Mouse (Mus musculus) olfactory bulb, adult 2 months (tissue): ENCODE data around the gene Myo9a.

Experiments
- CTCF ChIP-seq: fragments of 200-500 bp; IDR thresholded peaks from 2 replicates; pipeline ENCODE4 v1.5.1; 2012; ENCODE audit warnings: low read depth, mild to moderate bottlenecking, low read length, moderate library complexity; ENCODE audit not compliant: insufficient read depth
- POLR2A ChIP-seq: fragments of 200-500 bp; IDR thresholded peaks from 2 replicates; pipeline ENCODE4 v1.6.1; 2012; ENCODE audit warnings: mild to moderate bottlenecking, low read depth, low read length, moderate library complexity; ENCODE audit not compliant: insufficient read depth

- TF ChIP-seq CTCF (no peak), POLR2A (no peak)
These were observed 201.2 kb downstream of the Myo9a start for GRCm38 (mm10) chr9:59951943-59952342.
